Mouse (Mus musculus): Measurements from ENCODE around the gene Zap70.

The Zap70 gene

GRCm38 (mm10) chr1:36761568-36761967, at the start of gene Zap70:
TSS of gene Zap70 (plus strand) at chr1:36761798.
- no peak for DNase-seq

DNA sequence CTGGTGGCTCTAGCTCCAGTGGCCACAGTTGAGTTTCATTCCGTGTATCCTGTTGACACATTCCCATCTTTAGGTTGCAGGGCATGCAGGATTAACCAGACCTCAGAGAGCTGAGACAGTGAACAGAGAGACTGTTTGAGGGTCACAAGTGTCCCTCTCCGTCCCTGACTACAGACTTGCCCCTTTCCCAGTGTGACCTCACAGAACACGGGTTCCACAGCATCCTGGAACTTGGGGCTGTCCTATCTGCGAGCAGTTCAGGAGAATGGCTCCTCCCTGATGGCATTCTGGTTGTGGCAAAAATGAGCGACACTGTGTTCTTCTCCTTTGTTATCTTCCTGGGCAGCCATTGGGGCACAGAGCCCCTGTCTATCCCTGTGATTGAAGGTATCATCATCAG, 47.3 kb upstream of the Zap70 start, which contains the start of gene Actr1b:
TSS of gene Actr1b (minus strand) at position 112 of the 400 bp plus-strand sequence.
- DNase-seq = no peak

DNA sequence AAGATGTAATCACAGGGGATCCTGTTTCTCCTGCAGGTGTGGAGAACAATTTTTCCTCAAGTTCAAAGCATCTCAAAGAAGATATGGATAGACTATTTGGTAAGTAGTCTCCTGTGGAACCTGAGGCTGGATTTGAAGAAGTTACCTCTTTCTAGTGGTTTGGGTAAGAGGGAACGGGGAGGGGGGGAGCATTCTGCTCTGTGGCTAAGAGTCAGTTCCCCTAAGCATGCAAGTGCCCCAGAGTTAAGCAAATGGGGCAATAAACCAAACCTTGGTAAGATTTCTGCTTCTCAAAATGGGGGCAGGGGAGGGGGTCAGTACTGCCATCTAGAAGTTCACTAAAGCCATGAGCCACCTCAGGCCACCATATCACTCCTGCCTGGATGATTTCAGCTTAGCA, 42.8 kb upstream of the Zap70 start:
- no peak for DNase-seq

DNA sequence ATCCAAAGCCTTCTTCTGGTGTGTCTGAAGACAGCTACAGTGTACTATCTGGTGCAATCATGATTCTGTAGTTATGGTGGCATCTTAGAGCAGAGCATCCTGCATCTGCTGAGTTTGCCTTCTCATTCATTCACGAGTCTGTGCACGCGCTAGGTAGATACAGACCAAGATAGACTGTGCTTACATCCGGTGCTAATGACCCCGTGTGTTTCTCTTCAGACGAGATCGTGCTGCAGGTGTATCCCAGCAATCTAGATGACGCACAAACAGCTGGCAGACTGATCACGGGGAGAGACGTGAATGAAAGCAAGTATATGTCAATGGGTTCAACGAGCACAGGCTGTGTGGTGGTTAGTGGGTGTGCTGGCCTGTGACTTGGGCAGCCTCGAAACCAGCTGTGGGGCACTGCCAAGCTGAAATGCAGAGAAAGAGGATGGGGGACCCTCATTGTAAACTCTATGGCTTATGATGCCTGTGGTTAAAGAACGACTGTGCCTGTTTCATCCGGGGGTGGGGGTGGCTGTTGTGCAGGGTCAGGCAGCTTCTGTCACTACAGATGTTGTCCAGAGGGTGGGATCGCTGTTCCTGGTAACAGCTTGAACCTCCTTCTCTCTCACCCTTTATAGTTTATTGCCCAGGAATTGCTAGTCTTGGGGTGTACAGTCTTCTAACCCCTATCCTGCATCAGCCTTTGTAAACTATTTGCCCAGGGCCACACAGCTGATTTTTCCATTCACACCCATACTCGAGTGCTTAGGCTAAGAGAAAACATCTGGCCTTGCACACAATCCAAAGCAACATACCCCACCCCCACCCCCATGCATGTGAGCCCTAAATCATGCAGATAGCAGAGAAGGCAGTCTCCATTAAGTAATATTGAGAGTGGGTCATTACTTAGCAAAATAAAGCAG, 38.2 kb upstream of the Zap70 start:
- DNase-seq = no peak

GRCm38 (mm10) chr1:36724057-36724431, 37.6 kb upstream of the Zap70 start:
- DNase-seq = no peak

DNA sequence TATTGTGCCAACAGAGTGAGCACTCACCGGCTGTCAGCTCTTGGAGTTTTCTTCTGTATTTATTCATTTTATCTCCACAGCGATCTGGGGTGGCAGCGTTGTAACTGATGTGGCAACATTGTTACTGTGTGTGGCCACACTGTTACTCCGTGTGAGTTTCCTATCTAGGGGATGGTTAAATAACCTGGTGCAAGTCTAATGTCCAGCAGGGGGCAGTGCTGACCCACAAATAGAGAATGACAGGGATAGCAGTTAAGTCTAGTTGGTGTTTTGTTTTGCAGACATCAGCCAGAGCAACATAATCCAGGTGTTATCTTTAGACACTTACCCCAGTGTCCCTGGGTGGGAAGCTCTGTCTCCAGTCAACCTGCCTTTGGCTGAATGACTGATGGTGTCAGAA, 24.3 kb upstream of the Zap70 start:
- DNase-seq = peak; percentile 66

DNA sequence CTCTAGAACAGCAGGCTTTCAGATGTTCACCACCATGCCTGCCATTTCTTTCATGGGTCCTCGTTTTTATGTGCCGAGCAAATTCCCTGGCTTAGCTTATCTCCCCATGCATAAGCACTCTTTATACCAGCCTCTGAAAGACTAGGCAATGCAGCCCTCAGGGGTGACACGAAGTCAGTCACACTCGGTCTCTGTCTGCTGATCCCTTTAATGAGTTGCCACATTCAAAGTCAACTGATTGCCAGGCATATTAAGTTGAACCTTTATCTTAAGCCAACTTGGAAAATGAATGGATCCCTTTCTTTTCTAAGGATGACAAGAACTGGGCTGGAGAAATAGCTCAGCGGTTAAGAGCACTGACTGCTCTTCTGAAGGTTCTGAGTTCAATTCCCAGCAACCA, 22.4 kb upstream of the Zap70 start:
- no peak for DNase-seq

- no peak for DNase-seq
Measured at GRCm38 (mm10) chr1:36743046-36743445, 18.6 kb upstream of the Zap70 start.

- peak; percentile 65 for DNase-seq
Measured at GRCm38 (mm10) chr1:36744268-36744944, 17.2 kb upstream of the Zap70 start.

DNA sequence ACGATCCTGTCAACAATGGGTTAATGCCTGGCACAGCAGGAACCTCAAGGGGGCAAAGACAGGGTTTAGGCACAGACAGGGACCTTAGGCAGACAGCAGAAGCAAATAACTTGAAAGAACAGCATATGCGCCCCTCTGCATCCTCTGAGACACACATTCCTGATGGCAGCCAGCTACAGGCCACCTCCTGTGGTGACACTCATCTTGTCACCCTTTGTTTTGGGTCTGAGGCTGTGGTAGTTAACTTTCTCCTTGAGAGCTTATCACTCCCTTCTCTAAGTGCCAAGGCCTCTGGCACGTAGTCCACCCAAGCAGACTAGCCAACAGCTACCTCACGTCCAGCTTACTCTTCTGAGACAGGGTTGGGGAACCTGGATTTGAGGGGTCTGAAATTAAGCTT, 15.9 kb upstream of the Zap70 start:
- DNase-seq = no peak

- no peak for DNase-seq
Measured at GRCm38 (mm10) chr1:36746452-36746851, 15.1 kb upstream of the Zap70 start.

DNA sequence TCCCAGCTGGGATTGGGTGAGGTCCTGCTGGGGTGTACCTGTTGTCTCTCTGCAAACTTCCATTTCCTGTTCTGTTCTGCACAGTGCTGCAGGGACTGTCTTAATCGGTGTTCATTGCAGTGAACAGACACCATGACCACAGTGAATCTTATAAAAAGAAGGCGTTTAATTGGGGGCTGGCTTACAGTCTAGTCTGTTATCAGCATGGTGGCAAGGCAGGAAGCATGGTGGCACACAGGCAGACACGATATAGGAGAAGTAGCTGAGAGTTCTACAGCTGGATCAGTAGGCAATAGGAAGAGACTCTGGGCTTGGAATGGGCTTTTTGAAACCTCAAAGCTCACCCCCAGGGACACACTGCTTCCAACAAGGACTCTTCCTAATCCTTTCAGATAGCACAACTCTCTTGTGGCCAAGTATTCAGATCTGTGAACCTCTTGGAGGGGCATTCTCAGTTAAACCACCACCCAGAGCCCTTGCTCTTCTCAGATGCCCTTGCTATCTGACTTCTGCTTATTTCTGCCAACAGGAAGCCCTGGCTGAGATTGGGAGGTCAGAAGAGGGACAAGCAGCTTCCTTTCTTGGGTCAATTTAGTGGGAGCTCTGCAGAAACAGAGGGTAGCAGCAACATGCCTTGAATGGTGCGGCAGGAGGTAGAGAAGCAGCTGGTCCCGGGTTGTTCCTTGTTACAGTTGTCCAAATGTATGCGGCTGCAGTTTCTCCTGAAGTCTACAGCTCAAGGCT, 7.5 kb upstream of the Zap70 start:
- no peak for DNase-seq

DNA sequence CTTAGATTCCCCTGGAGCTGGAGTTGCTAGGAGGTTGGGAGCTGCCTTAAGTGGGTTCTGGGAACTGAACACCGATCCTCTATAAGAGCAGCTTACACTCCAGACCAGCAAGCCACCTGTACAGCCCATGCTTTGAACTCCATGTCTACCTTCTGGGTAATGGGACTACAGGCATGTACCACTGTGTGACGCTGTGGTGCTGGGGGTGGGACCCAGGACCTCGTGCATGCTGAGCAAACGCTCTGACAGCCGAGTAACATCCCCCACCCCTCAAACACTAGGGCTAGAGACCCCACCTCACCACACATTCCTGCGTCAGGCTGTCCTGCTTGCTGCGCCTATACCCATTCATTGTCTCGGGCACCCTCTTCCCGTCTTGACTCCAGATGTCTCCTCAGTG, 3.0 kb upstream of the Zap70 start:
- no peak for DNase-seq

DNA sequence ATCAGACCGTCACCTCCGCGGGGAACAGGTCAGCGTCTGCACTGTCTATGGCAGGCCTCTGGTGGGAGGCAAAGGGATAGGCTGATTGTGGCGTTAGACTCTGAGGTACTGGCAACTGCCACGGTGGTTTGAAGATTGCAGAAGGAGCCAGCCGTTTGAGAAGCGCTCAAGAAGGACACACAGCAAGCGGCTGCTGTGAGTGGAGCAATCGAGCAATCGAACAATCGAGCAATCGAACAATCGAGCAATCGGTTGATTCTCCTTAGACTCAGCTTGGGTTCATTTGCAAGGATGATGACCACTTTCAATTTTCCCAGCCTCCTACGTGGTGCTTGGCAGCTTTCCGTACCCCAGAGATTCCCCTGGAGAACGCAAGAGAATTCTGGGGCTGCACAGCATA, 2.5 kb upstream of the Zap70 start:
- no peak for DNase-seq

DNA sequence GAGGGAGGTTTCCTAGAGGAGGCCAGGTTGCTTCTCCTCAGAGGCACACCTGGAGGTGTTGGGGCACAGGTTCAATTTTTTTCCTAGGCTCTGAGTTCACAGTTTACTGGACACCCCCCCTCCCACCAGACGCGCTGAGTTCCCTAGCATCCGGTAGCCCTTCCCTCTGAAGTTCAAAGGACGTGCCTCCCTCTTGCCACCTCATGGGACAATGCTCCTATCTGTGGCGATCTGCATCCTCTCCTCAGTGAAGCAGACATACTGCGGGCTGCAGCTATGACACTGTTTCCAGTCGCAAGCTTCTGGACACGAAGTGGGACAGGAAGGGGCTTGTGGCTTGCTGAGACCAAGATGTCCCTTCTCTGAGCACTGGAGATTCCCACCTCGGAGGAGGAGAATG, 1.2 kb upstream of the Zap70 start:
- DNase-seq = no peak

GRCm38 (mm10) chr1:36761061-36761460, 537 bp upstream of the Zap70 start:
- DNase-seq = no peak

DNA sequence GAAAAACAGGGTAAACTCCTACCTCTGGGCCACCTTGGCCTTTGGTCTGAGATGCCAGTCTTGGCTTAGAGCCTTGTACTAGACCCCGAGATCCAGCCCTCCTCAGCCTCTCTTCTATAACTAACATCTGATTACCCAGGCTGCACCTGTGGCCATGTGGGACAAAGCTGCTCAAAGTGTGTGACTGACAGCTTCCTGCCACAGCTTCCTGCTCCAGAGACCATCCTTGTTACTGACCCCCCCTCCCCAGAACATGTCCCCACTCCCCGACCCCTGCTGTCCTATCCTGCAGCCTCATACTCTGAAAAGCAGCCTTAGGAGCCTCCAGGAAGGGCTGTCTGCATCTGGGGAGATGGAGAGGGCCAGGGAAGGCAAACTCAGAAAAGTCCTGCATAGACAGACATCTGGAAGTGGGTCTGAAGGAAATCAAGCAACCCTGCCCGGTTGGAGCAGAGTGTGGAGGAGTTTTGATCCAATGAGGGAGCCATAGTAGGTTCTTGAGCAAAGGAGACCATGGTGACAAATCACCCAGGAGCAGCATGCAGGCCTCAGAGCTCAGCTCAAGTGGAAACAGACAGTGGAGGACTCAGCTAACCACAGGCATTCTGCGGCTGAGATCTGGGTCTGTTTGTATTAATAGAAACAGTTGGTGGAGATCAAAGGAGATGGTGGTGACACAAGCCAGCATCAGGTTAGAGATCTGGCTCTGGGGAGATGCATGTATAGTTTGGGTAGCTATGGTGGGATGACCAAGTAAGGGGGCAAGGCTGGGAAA, 5.0 kb downstream of the Zap70 start:
- no peak for DNase-seq

DNA sequence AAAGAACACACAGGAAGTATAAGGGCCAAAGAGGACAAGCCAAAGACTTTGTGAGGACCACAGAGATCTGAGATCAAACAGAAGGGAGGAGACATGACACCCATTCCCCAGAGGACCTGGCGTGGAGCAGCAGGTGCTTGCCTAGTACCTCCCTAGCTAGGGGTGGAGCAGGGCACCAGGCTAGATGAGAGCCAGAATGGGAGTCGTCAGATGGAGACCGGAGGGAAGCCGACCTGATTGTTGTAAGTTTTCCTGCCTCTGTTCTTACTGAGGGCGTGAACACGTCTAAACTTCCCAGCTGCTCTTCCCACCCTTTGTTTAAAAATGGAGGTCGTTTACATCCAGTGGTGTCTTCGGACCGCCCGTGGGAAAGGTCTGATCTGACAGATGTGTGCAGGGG, 5.7 kb downstream of the Zap70 start:
- no peak for DNase-seq

- DNase-seq = no peak
Measured at GRCm38 (mm10) chr1:36768786-36769185, 7.2 kb downstream of the Zap70 start.

- DNase-seq = no peak
Measured at GRCm38 (mm10) chr1:36769951-36770350, 8.4 kb downstream of the Zap70 start.

DNA sequence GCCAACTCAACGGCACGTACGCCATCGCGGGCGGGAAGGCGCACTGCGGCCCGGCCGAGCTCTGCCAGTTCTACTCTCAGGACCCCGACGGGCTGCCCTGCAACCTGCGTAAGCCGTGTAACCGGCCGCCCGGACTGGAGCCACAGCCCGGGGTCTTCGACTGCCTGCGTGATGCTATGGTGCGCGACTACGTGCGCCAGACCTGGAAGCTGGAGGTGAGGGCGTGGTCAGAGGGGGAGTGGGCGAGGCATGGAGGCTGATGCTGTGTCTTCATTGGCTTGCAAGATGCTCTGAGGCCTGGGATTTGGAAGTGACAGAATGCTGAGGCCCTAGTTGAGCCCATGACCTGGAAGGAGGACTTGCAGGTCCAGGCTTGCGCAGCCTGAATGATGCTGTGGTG, 9.4 kb downstream of the Zap70 start:
- no peak for DNase-seq

DNA sequence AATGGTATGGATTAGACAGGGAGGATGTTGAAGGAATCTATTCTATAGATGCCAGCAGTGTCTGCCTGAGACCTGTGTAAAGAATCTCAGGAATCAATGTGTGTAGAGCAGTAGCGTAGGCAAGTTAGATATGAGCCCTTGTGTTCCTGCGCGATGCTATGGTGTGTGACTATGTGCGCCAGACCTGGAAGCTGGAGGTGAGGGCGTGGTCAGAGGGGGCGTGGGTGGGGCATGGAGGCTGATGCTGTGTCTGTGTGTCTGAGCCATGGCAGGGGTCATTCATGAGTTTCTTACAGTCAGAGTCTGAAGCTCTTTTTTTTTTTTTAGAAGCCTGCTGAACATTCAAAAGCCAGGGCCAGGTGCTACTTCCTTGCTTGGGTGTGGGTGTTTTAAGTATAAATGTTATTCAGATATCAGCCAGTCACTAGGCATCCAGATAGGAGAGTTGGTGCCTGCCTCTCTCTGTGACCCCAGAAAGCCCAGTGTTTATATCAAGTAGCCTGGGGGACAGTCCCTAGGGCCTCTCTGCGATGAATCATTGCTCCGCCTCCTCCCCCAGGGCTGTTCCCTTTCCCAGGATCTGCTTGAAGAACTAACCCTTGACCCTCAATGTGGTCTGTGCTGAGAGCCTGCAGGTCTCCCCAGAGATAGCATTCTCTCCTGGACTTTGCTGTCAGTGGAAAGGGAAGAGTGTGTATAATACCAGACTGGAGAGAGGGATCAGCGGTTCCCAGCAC, 10.8 kb downstream of the Zap70 start:
- DNase-seq = no peak
